In the genomic region with DNA sequence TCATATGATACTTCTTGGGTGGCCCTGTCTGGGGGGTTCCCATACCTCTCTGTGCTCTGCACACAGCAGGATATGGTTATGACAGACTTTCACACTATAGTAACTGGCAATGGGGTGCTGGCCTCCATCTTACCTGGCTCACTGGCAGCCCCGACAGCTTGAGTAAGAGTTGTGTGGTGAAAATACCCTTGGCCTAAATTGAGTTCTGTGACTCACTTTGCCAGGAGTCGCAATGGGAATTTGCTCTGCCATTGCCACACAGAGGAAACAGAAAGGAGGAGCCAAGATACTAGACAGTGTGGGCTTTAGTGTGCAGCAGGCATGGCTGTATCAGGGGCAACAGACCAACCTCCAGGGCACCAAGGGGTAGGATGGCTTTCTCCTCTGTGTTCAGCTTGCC, we compare ENCODE assay signal across 17 mouse cellular contexts. TPM values are rescaled to one million over a fixed set of nuclear protein-coding genes. Genes with fewer than 3 reads are reported as not detected.
A peak's percentile ranks its signal among the peaks of the same experiment; 100 is the strongest.
DNase-seq lines count a peak whose midpoint lies in the region; ATAC-seq and TF ChIP-seq lines count a peak whose summit lies in the region.
"Had no signal": no experiment of that assay in that cellular context is flagged by ENCODE, and none has a peak within 500 bp of the region (broad histone marks: within the 10 kb centered on the region; RNA-seq: fewer than 3 reads in every experiment).

No protein-coding gene starts in this region.

- peaks cover 32% of the 10 kb centered on the region for H3K4me1 ChIP-seq in forebrain, embryonic 12.5 days
- H3K4me1 ChIP-seq in forebrain, postnatal 0 days (ENCODE audit: insufficient read depth), result 0 out of 2 replicates have a peak, but pooled peaks cover 3% of the 10 kb centered on the region
- H3K4me1 ChIP-seq in brown adipose tissue, adult 24 weeks (ENCODE audit: control insufficient read depth, insufficient read depth, insufficient read length, low read length), result peaks cover 25% of the 10 kb centered on the region

- 0 out of 2 replicates have a peak overlapping the region, but pooled peaks have one; percentile 17 for H3K9ac ChIP-seq in forebrain, embryonic 12.5 days
- H3K9ac ChIP-seq in forebrain, postnatal 0 days, result no peak overlapping the region
- H3K9ac ChIP-seq: heart, embryonic 13.5 days; hindbrain, embryonic 15.5 days had no signal

- H3K27ac ChIP-seq in forebrain, embryonic 12.5 days, result no peak overlapping the region
- no peak overlapping the region for H3K27ac ChIP-seq in forebrain, postnatal 0 days (ENCODE audit: low read depth, low read length)
- H3K27ac ChIP-seq in brown adipose tissue, adult 24 weeks (replicated peaks; ENCODE audit: low read depth, low read length), result peak overlapping the region; percentile 60
- H3K27ac ChIP-seq: embryonic facial prominence, embryonic 10.5 days; heart, embryonic 13.5 days; hindbrain, embryonic 15.5 days had no signal

- H3K9me3 ChIP-seq in forebrain, embryonic 12.5 days, result no peaks in the 10 kb centered on the region
- no peaks in the 10 kb centered on the region for H3K9me3 ChIP-seq in forebrain, postnatal 0 days (ENCODE audit: low read length)
- H3K9me3 ChIP-seq: embryonic facial prominence, embryonic 10.5 days; heart, embryonic 13.5 days; hindbrain, embryonic 15.5 days had no signal

- H3K4me3 ChIP-seq in forebrain, embryonic 12.5 days (replicated peaks), result no peak overlapping the region
- no peak overlapping the region for H3K4me3 ChIP-seq in forebrain, postnatal 0 days (ENCODE audit: low read depth, low read length)
- no peak overlapping the region for H3K4me3 ChIP-seq in brown adipose tissue, adult 24 weeks (ENCODE audit: insufficient read depth, low read depth, low read length)
- H3K4me3 ChIP-seq: embryonic facial prominence, embryonic 10.5 days; heart, embryonic 13.5 days; hindbrain, embryonic 15.5 days had no signal

- no peak overlapping the region for H3K4me2 ChIP-seq in forebrain, embryonic 12.5 days
- H3K4me2 ChIP-seq in forebrain, postnatal 0 days (ENCODE audit: low read depth), result no peak overlapping the region
- H3K4me2 ChIP-seq: heart, embryonic 13.5 days; hindbrain, embryonic 15.5 days had no signal

- H3K36me3 ChIP-seq in forebrain, embryonic 12.5 days (replicated peaks), result 0 out of 2 replicates have a peak, but pooled peaks cover 2% of the 10 kb centered on the region
- H3K36me3 ChIP-seq in forebrain, postnatal 0 days (ENCODE audit: insufficient read depth), result no peaks in the 10 kb centered on the region
- H3K36me3 ChIP-seq: embryonic facial prominence, embryonic 10.5 days; heart, embryonic 13.5 days; hindbrain, embryonic 15.5 days had no signal

- H3K27me3 ChIP-seq in forebrain, embryonic 12.5 days, result no peaks in the 10 kb centered on the region
- no peaks in the 10 kb centered on the region for H3K27me3 ChIP-seq in forebrain, postnatal 0 days (ENCODE audit: insufficient read depth, low read length)
- H3K27me3 ChIP-seq: heart, embryonic 13.5 days; hindbrain, embryonic 15.5 days had no signal

- no peak for TF ChIP-seq CTCF in forebrain, postnatal 0 days (IDR thresholded peaks at IDR 0.05; ENCODE audit: low read depth)

- no peak for DNase-seq in forebrain, postnatal 0 days
- DNase-seq in NIH3T3 (ENCODE audit: low read depth), result peak; percentile 27
- DNase-seq in adrenal gland, postnatal 10 days, result peak; percentile 27
- DNase-seq in urinary bladder, postnatal 4 days (ENCODE audit: low spot score in 2 of 2), result no peak
- no peak for DNase-seq in layer of hippocampus, adult 9-11 months
- DNase-seq: cerebellum, adult 2 months; cerebellum, postnatal 10 days; gastrocnemius, postnatal 10 days; heart, postnatal 36 days; kidney, adult 8-10 months had no signal

- ATAC-seq in forebrain, embryonic 12.5 days (ENCODE audit: low FRiP score), result no peak
- no peak for ATAC-seq in forebrain, postnatal 0 days
- ATAC-seq: forebrain, embryonic 14.5 days; intestine, embryonic 16.5 days had no signal

- WGBS in forebrain, embryonic 12.5 days, result 89% methylated on average over 2 of the region's 2 CpGs
- 91% methylated on average over 2 of the region's 2 CpGs for WGBS in forebrain, postnatal 0 days

RNA-seq across cellular contexts. Expression of a gene that starts 4.0 kb away (rescaled TPM):
- polyA plus RNA-seq in forebrain, embryonic 12.5 days (2016; fragmentation: Nextera tagmentation; extraction: Ambion mirVana), result 36.4 and 37.0 TPM in 2 replicates
- 24.7 and 35.3 TPM in 2 replicates for total RNA-seq in forebrain, postnatal 0 days (2014; rRNA removed)
- polyA plus RNA-seq in forebrain, postnatal 0 days (2015; fragmentation: Nextera tagmentation; extraction: Ambion mirVana), result 26.3 and 32.0 TPM in 2 replicates
- 10 to 100 TPM; 50.7 to 58.8 TPM for total RNA-seq in adrenal gland, postnatal 10 days (2021)
- polyA plus RNA-seq in brown adipose tissue, adult 24 weeks (2012; ENCODE audit: insufficient read depth, insufficient read length, missing spikeins), result 42.2 and 44.0 TPM in 2 replicates

Comparison
In these comparisons a context has a peak if more than half of its experiments do, and no peak if none do; other contexts are left out.
1. DNase-seq: peak in NIH3T3 (single experiment) and adrenal gland, postnatal 10 days (single experiment); none in forebrain, postnatal 0 days (single experiment), urinary bladder, postnatal 4 days (0 of 2) and layer of hippocampus, adult 9-11 months (single experiment).